Mouse (Mus musculus) forebrain, postnatal 0 days (tissue): ENCODE data around the gene Cramp1l. TPM values are rescaled to one million over a fixed set of nuclear protein-coding genes. Genes with fewer than 3 reads are reported as not detected.

Experiments used
- ATAC-seq: fragments of 200-750 bp; cut with Nextera tagmentation; 2 replicates; pipeline ENCODE4 v1.8.0; 2017; ENCODE audit warnings: mild to moderate bottlenecking, moderate library complexity
- DNase-seq: peaks from one replicate; pipeline ENCODE4 v3.0.0-alpha.2; 2015
- H3K27ac ChIP-seq: fragments of 300-500 bp; sonication (generic); 2 replicates; pipeline ENCODE4 v1.5.1; 2014; ENCODE audit warnings: low read depth, mild to moderate bottlenecking, antibody characterized with exemption, low read length, moderate library complexity, mixed read lengths
- H3K27me3 ChIP-seq: fragments of 300-500 bp; sonication (generic); 2 replicates; pipeline ENCODE4 v1.6.1; 2014; ENCODE audit warnings: mild to moderate bottlenecking, low read length, mixed read lengths; ENCODE audit not compliant: insufficient read depth
- H3K36me3 ChIP-seq: fragments of 300-500 bp; sonication (generic); 2 replicates; pipeline ENCODE4 v1.6.1; 2014; ENCODE audit warnings: mild to moderate bottlenecking, moderate library complexity; ENCODE audit not compliant: insufficient read depth
- H3K4me1 ChIP-seq: fragments of 300-500 bp; sonication (generic); 2 replicates; pipeline ENCODE4 v1.6.1; 2014; ENCODE audit warnings: antibody characterized with exemption; ENCODE audit not compliant: insufficient read depth
- H3K4me2 ChIP-seq: fragments of 300-500 bp; sonication (generic); 2 replicates; pipeline ENCODE4 v1.6.1; 2014; ENCODE audit warnings: low read depth, mild to moderate bottlenecking, moderate library complexity
- H3K4me3 ChIP-seq: fragments of 300-500 bp; sonication (generic); 2 replicates; pipeline ENCODE4 v1.5.1; 2014; ENCODE audit warnings: low read depth, low read length, mixed read lengths
- H3K9ac ChIP-seq: fragments of 300-500 bp; sonication (generic); 2 replicates; pipeline ENCODE4 v1.6.1; 2014; ENCODE audit warnings: mild to moderate bottlenecking
- H3K9me3 ChIP-seq: fragments of 300-500 bp; sonication (generic); 2 replicates; pipeline ENCODE4 v1.6.1; 2016; ENCODE audit warnings: low read length
- CTCF ChIP-seq: sonication (generic); IDR thresholded peaks from 2 replicates; pipeline ENCODE4 v1.5.1; 2016; ENCODE audit warnings: antibody characterized with exemption, control low read depth, low read depth
- WGBS: fragments of 180-500 bp; shearing (Covaris S2); extraction: QIAGEN DNeasy Blood & Tissue Kit; methylation state at CpG from one replicate; pipeline ENCODE4 v1.1.7; 2014; 5-methylcytosine and 5-hydroxymethylcytosine counted together
- polyA plus RNA-seq: library from polyadenylated mRNA; unstranded; fragments of >200 nt; fragmentation: Nextera tagmentation; extraction: Ambion mirVana; gene quantifications from 2 replicates; pipeline ENCODE4 v1.2.1, GENCODE M21; 2015
- total RNA-seq: library from RNA; depleted of rRNA; stranded (reverse); fragments of >200 nt; gene quantifications from 2 replicates; pipeline ENCODE4 v1.2.3, GENCODE M21; 2014

Gene Cramp1l
- total and polyA plus RNA-seq, 2 experiments from 2014 or later, result 2.9 to 21.5 TPM

DNA sequence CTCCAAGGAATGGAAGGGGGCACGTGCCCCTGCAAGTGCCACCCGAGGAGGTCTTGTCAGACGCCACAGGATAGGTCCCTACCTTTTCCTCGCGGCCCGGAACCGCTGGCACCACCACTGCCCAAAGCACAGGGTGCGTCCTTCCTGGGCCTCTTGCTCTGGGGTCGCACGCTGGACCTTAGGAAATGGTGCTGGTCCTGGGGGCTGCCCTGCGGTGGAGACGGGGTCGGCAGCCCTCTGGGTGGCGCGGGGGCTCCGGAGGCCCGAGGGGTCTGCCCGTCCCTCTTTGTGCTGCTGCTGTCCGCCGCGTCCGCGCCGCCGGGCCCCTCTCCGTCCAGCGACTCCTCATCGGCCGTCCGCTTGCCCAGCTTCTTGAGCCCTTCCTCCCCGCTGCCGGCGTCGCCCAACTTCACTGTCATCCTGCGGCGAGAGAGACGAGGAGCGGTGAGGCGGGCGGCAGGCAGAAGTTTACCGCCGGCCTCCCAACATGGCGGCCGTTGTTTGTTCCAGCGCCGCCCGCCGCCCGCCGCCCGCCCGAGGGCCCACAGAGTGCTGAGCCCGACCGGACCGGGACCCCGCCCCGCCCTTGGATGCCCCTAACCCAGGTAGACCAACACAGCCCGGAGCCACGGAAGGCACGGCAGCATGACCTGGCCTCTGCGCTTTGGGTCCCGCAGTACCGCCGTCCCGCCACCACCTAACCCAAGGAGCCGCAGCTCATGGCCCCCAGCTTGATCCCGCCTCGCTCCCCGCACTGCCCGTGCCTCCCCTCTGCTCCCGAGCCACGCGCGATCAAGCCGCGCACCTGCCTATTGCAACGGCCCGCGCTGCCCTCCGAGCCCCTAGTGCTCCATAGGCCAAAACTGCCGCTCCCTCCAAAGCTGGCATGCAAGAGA lies 1.7 kb downstream of the Cramp1l start:
- Histone ChIP-seq H3K4me1 (peaks cover 10% of the 10 kb centered on the region), H3K9ac (peak overlapping the region; percentile 83), H3K27me3 (no peaks in the 10 kb centered on the region), H3K36me3 (peaks cover 29% of the 10 kb centered on the region), H3K27ac (peak overlapping the region; percentile 21; the same call in 1 of the 2 replicates), H3K4me2 (peak overlapping the region; percentile 98), H3K4me3 (peak overlapping the region; percentile 92), H3K9me3 (no peaks in the 10 kb centered on the region)
- under 1% methylated on average over 66 of the region's 81 CpGs for WGBS
- no peak for TF ChIP-seq CTCF
- no peak for DNase-seq
- ATAC-seq, result no peak

DNA sequence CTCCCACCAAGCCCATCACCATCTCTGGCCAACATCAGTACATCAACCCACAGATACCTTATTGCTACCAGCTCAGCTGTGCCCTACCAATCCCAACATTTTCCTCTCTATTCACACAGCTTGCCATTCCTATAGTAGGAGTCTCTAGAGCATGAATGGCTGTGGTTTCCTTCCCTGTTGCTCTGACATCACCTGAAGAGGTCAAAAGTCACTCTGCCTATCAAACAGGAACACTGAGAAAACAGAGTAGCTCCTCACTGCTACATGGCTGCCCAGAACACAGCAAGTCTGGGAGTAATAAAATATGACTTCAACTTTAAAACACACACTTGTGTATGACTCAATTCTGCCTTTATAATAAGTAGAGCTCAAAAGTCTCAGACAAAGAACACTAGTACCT lies 8.1 kb downstream of the Cramp1l start:
- no peak overlapping the region for H3K9ac ChIP-seq
- no peak for DNase-seq
- TF ChIP-seq CTCF, result no peak

DNA sequence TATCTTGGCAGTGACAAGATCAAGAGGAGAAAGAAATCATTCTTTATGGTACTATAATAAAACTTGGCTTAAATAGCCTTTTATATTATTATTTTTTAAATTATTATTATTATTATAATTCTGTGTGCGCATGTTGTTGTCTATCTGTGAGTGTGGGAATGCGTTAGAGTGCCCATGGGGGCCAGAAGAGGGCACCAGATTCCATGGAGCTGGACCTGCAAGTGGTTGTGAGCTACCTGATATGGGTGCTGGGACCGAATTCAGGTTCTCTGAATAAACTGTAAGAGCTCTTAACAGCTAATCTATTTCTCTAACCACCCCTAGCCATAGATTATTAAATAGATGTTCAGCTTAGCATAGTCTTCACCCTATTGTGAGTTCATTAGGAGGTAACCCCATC lies 10.5 kb downstream of the Cramp1l start:
- no peaks in the 10 kb centered on the region for H3K27me3 ChIP-seq

More for the DNA sequence above, 8.1 kb downstream of the Cramp1l start:
- Histone ChIP-seq H3K27ac (no peak overlapping the region), H3K27me3 (no peaks in the 10 kb centered on the region), H3K9me3 (no peaks in the 10 kb centered on the region), H3K4me1 (no peaks in the 10 kb centered on the region), H3K4me3 (no peak overlapping the region), H3K4me2 (no peak overlapping the region), H3K36me3 (peaks cover 41% of the 10 kb centered on the region)
- no peak for ATAC-seq

DNA sequence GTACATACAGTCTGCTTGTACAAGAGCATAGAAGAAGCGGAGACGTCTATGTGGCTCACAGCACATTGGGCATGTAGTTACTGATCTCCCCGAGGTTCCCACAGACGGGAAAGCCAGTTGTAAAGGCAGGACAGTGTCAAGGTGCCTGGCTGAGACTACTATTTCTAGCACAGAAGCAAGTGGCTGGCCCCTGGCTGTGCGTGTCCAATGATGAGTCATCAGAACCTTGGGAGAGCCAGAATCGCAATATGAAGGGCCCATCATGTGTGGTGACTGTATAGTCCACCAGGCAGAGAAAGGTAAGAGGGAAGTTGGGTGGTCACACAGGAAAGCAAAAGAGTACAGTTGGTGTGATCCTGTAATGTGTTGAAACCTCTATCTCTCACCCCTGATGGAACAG lies 20.9 kb downstream of the Cramp1l start:
- 93% methylated on average over 6 of the region's 6 CpGs for WGBS
- no peaks in the 10 kb centered on the region for H3K4me1 ChIP-seq
- H3K9ac ChIP-seq, result no peak overlapping the region
- no peak for TF ChIP-seq CTCF
- H3K27me3 ChIP-seq, result no peaks in the 10 kb centered on the region
- no peak overlapping the region for H3K27ac ChIP-seq
- ATAC-seq (no peak), DNase-seq (no peak)
- no peaks in the 10 kb centered on the region for H3K9me3 ChIP-seq
- H3K36me3 ChIP-seq, result peaks cover 82% of the 10 kb centered on the region
- no peak overlapping the region for H3K4me3 ChIP-seq
- H3K4me2 ChIP-seq, result no peak overlapping the region

More for the DNA sequence above, 10.5 kb downstream of the Cramp1l start:
- DNase-seq, result no peak
- Histone ChIP-seq H3K9me3 (no peaks in the 10 kb centered on the region), H3K36me3 (peaks cover 40% of the 10 kb centered on the region), H3K4me3 (no peak overlapping the region), H3K9ac (no peak overlapping the region), H3K4me1 (no peaks in the 10 kb centered on the region), H3K27ac (no peak overlapping the region), H3K4me2 (no peak overlapping the region)
- 99% methylated on average over 3 of the region's 3 CpGs for WGBS
- no peak for TF ChIP-seq CTCF
- no peak for ATAC-seq

DNA sequence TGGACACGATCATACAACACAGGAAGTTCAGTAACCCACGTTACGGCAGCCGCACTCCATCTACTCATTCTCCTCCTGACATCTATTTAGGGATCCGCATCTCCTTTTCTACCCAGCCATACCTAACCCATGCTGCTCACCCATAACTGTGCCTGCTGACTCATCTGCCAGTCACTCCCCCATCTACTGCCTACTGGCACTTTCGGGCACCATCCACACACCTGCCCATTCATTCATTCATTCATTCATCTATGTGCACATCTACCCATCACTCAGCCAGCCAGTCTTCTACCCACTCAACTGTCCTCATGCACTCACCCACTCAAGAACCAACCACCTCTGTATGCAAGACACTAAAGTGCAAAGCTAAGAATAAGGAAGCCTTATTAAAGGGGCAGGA lies 28.4 kb downstream of the Cramp1l start:
- DNase-seq (no peak), ATAC-seq (no peak)
- TF ChIP-seq CTCF, result no peak
- H3K27ac ChIP-seq, result no peak overlapping the region
- no peak overlapping the region for H3K9ac ChIP-seq
- WGBS, result 95% methylated on average over 6 of the region's 6 CpGs
- no peak overlapping the region for H3K4me3 ChIP-seq
- no peaks in the 10 kb centered on the region for H3K27me3 ChIP-seq
- no peak overlapping the region for H3K4me2 ChIP-seq
- peaks cover 84% of the 10 kb centered on the region for H3K36me3 ChIP-seq
- no peaks in the 10 kb centered on the region for H3K9me3 ChIP-seq
- H3K4me1 ChIP-seq, result no peaks in the 10 kb centered on the region

DNA sequence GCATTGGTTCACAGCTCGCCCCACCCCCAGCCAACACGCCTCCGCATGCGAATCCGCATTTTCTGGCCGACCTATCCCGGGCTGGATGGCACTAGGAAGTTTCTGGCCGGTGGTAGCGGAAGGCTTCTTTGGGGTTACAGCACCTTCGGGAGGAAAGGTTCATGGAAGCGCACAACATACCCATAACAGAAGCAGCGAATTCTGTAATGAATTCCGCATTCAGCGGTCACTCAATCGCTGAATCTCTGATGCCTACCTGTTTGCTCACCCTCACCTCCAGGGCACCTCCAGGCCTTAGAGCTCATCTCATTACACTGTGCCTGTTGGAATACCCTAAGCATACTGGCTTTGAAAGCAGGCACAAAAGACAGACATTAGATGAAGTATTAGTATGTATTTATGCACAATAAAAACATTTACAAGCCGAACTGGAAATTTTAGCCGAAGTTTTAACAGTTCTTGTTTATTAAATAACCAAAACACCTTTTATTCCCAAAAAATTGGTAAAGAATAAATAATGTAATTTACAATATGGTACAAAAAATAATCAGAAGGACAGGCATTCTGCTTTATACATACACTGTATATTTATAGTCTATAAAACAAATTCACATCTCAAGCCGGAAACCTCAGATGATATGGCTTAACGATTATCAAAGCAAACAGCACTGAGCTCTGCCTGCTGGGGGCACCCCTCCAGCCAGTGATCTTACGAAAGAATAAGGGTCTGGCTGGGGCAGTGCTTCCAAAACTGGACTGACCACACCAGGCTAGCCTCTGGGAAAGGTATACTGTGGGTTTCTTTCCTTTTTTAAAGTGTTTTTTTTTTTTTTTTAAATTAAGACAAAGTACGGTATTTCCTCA lies 54.5 kb downstream of the Cramp1l start:
- ATAC-seq (peak; percentile 27), DNase-seq (no peak)
- 13% methylated on average over 21 of the region's 21 CpGs for WGBS
- H3K4me3 ChIP-seq, result peak overlapping the region; percentile 87
- TF ChIP-seq CTCF, result no peak
- peak overlapping the region; percentile 10; the same call in 1 of the 2 replicates for H3K9ac ChIP-seq
- peaks cover 8% of the 10 kb centered on the region; the same call in 1 of the 2 replicates for H3K4me1 ChIP-seq
- no peak overlapping the region for H3K27ac ChIP-seq
- H3K9me3 ChIP-seq, result no peaks in the 10 kb centered on the region
- peaks cover 37% of the 10 kb centered on the region for H3K36me3 ChIP-seq
- no peaks in the 10 kb centered on the region for H3K27me3 ChIP-seq
- peak overlapping the region; percentile 57 for H3K4me2 ChIP-seq
